Comparison of ENCODE assay signal across 8 mouse cellular contexts in the genomic region with DNA sequence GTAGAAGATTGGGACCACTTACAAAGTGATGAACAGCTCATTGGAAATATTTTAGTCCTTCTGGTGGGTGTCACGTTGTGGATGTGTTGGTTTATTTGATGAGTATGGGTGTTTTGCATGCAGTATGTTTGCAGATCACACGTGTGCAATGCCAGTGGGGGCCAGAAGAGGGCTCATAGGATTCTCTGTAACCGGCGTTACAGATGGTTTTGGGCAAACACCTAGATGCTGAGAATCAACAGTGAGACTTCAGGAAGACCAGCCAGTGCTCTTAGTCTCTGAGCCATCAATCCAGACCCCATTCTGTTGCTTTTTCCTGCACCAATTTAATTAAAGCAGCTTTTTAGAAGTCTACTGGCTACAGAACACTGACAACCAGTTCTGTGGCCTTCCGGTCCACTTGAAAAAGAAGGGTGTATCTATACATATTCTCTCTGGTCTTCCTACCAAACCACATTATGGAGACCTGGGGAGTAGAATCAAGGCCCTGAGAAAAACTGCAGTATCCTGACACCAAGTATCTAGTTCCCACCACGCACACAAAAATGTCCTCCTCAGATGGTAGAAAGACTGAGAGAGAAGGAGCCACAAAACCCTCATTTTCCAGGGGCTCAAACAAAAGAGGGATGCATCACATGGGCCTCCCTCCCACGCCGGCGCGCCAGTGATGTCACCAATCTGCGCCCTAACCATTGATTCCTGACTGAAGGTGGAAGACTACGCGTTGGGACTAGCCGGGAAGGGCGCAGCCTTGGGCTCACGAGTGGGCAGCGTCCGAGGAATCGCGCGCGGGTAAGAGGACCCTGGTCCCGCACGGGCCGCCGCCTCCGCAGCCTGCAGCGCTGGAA. TPM values are rescaled to one million over a fixed set of nuclear protein-coding genes. Genes with fewer than 3 reads are reported as not detected.
DNase-seq lines count a peak whose midpoint lies in the region; ATAC-seq and TF ChIP-seq lines count a peak whose summit lies in the region.

TSS of gene Adar (plus strand) at position 664 of the 848 bp plus-strand sequence.

- TF ChIP-seq EP300 in liver, postnatal 0 days (IDR thresholded peaks at IDR 0.05; ENCODE audit: low read depth), result no peak

- ATAC-seq in forebrain, embryonic 15.5 days (replicated peaks), result peak; percentile 90
- ATAC-seq in liver, postnatal 0 days, result peak; percentile 91
- peak; percentile 93 for ATAC-seq in neural tube, embryonic 14.5 days (ENCODE audit: low read depth)

- peak; percentile 85 for DNase-seq in ES-E14 (ENCODE audit: low read depth, low spot score)
- peak; percentile 83 for DNase-seq in cerebellum, adult 11-12 months
- DNase-seq in heart, postnatal 14 days, result peak; percentile 60 to 82
- DNase-seq in layer of hippocampus, adult 11-12 months (ENCODE audit: low spot score), result peak; percentile 92
- DNase-seq in liver, postnatal 0 days, result peak; percentile 82
- peak; percentile 91 for DNase-seq in testis, postnatal 10 days (ENCODE audit: low spot score)

- WGBS in forebrain, embryonic 15.5 days, result 6% methylated on average over 28 of the region's 28 CpGs
- WGBS in liver, postnatal 0 days (ENCODE audit: insufficient replicate concordance), result 5% methylated on average over 25 of the region's 28 CpGs
- WGBS in neural tube, embryonic 14.5 days, result 5% methylated on average over 28 of the region's 28 CpGs

- H3K36me3 ChIP-seq in ES-E14 (ENCODE audit: control insufficient read depth, insufficient read depth, low read length, poor library complexity, severe bottlenecking), result no peaks in the 10 kb centered on the region
- no peaks in the 10 kb centered on the region for H3K36me3 ChIP-seq in forebrain, embryonic 15.5 days
- H3K36me3 ChIP-seq in liver, postnatal 0 days (replicated peaks; ENCODE audit: insufficient read depth, low read length), result no peaks in the 10 kb centered on the region
- H3K36me3 ChIP-seq in neural tube, embryonic 14.5 days (ENCODE audit: control insufficient read depth, insufficient read depth, low read length), result no peaks in the 10 kb centered on the region

- in situ Hi-C loops in ES-E14 (cut with MboI; ENCODE audit: low sequenced_read_pairs in 2 of 2, unreplicated experiment in 2 of 2), result no loop called here

- H3K4me1 ChIP-seq in ES-E14 (ENCODE audit: control insufficient read depth in 2 of 2, insufficient read depth in 2 of 2, low read length in 2 of 2, poor library complexity in 1 of 2), result peaks cover 0 to 5% of the 10 kb centered on the region in 2 experiments; a peak in 2 of 4 replicates
- H3K4me1 ChIP-seq in forebrain, embryonic 15.5 days, result peaks cover 20% of the 10 kb centered on the region
- peaks cover 12% of the 10 kb centered on the region; the same call in 1 of the 2 replicates for H3K4me1 ChIP-seq in liver, postnatal 0 days (ENCODE audit: insufficient read depth)
- H3K4me1 ChIP-seq in neural tube, embryonic 14.5 days (ENCODE audit: control insufficient read depth, insufficient read depth, low read length), result peaks cover 15% of the 10 kb centered on the region; the same call in 1 of the 2 replicates

- H3K27ac ChIP-seq in ES-E14 (ENCODE audit: insufficient read depth, low read depth, low read length, poor library complexity, severe bottlenecking), result no peak within 1 kb of the TSS
- H3K27ac ChIP-seq in forebrain, embryonic 15.5 days (replicated peaks), result peak within 1 kb of the TSS; percentile 88
- H3K27ac ChIP-seq in liver, postnatal 0 days (ENCODE audit: low read depth), result no peak within 1 kb of the TSS
- peak within 1 kb of the TSS; percentile 95 for H3K27ac ChIP-seq in neural tube, embryonic 14.5 days (ENCODE audit: low read depth, low read length)

- peak within 1 kb of the TSS; percentile 66 for H3K4me2 ChIP-seq in forebrain, embryonic 15.5 days (replicated peaks)
- H3K4me2 ChIP-seq in liver, postnatal 0 days (ENCODE audit: low read depth, low read length), result peak within 1 kb of the TSS; percentile 98
- peak within 1 kb of the TSS; percentile 81 for H3K4me2 ChIP-seq in neural tube, embryonic 14.5 days (ENCODE audit: low read depth, low read length)

- peak within 1 kb of the TSS; percentile 83 to 85 for H3K4me3 ChIP-seq in ES-E14 (ENCODE audit: insufficient read depth in 1 of 2, low read depth in 1 of 2, low read length in 2 of 2, poor library complexity in 1 of 2, severe bottlenecking in 1 of 2)
- H3K4me3 ChIP-seq in forebrain, embryonic 15.5 days, result peak within 1 kb of the TSS; percentile 63
- peak within 1 kb of the TSS; percentile 66 for H3K4me3 ChIP-seq in liver, postnatal 0 days (ENCODE audit: low read depth, low read length)
- H3K4me3 ChIP-seq in neural tube, embryonic 14.5 days (ENCODE audit: low read depth, low read length), result peak within 1 kb of the TSS; percentile 92

- intact Hi-C loops in heart, postnatal 14 days (cut with DNase I), result loop anchor here (2.0 kb wide), 1 partner anchor 58 kb away; the partner anchor contains the start of gene Ube2q1

- no peaks in the 10 kb centered on the region for H3K27me3 ChIP-seq in forebrain, embryonic 15.5 days
- H3K27me3 ChIP-seq in liver, postnatal 0 days (ENCODE audit: insufficient read depth, low read length), result no peaks in the 10 kb centered on the region
- peaks cover 4% of the 10 kb centered on the region; the same call in 1 of the 2 replicates for H3K27me3 ChIP-seq in neural tube, embryonic 14.5 days (ENCODE audit: control insufficient read depth, insufficient read depth, low read length)

- H3K9ac ChIP-seq in ES-E14 (ENCODE audit: insufficient read depth, low read depth, low read length, poor library complexity, severe bottlenecking), result peak within 1 kb of the TSS; percentile 88
- peak within 1 kb of the TSS; percentile 72 for H3K9ac ChIP-seq in forebrain, embryonic 15.5 days (replicated peaks)
- peak within 1 kb of the TSS; percentile 61 for H3K9ac ChIP-seq in liver, postnatal 0 days (replicated peaks)
- H3K9ac ChIP-seq in neural tube, embryonic 14.5 days (replicated peaks; ENCODE audit: low read depth, low read length), result peak within 1 kb of the TSS; percentile 96

- H3K9me3 ChIP-seq in ES-E14 (ENCODE audit: control insufficient read depth, insufficient read depth, low read depth, low read length), result no peaks in the 10 kb centered on the region
- no peaks in the 10 kb centered on the region for H3K9me3 ChIP-seq in forebrain, embryonic 15.5 days
- H3K9me3 ChIP-seq in liver, postnatal 0 days (ENCODE audit: low read length), result no peaks in the 10 kb centered on the region
- H3K9me3 ChIP-seq in neural tube, embryonic 14.5 days (ENCODE audit: control insufficient read depth, low read length), result no peaks in the 10 kb centered on the region

- TF ChIP-seq CTCF in liver, postnatal 0 days (IDR thresholded peaks at IDR 0.05; ENCODE audit: low read depth), result peak; percentile 73

TF ChIP-seq in ES-E14, 5 proteins besides CTCF, POLR2A, EP300 and RAD21:
- TF ChIP-seq HCFC1 (IDR thresholded peaks at IDR 0.05; ENCODE audit: borderline replicate concordance, insufficient read depth, low read length) (peak; percentile 34; the same call in 1 of the 2 replicates), ZC3H11A (IDR thresholded peaks at IDR 0.05; ENCODE audit: borderline replicate concordance, low read depth, low read length) (no peak), ZNF384 (IDR thresholded peaks at IDR 0.05; ENCODE audit: low read depth, low read length) (no peak), CHD2 (IDR thresholded peaks at IDR 0.05; ENCODE audit: low read depth, low read length) (no peak), MAFK (IDR thresholded peaks at IDR 0.05; ENCODE audit: insufficient read depth, low read depth, low read length) (no peak)

RNA-seq across cellular contexts. Expression of gene Adar, which starts in this region (rescaled TPM):
- 35.2 and 42.7 TPM in 2 replicates for total RNA-seq in ES-E14 (2012; rRNA removed)
- 25.0 and 25.6 TPM in 2 replicates for polyA plus RNA-seq in forebrain, embryonic 15.5 days (2015; fragmentation: Nextera tagmentation; extraction: Ambion mirVana)
- 10 to 100 TPM; 12.5 to 13.5 TPM for total RNA-seq in heart, postnatal 14 days (2021)
- 5.2 and 5.3 TPM in 2 replicates for polyA plus RNA-seq in liver, postnatal 0 days (2015; fragmentation: Nextera tagmentation; extraction: Ambion mirVana)
- polyA plus RNA-seq in neural tube, embryonic 14.5 days (2014; fragmentation: Nextera tagmentation; extraction: Ambion mirVana), result 32.0 and 32.7 TPM in 2 replicates

Comparison
In these comparisons a context has a peak if more than half of its experiments do, and no peak if none do; other contexts are left out.
1. H3K27ac ChIP-seq: peak in forebrain, embryonic 15.5 days (single experiment) and neural tube, embryonic 14.5 days (single experiment); none in ES-E14 (single experiment) and liver, postnatal 0 days (single experiment).
2. Peak in every context shown above with its lines, with median percentiles within 50 percentile points of each other: DNase-seq, H3K4me3 ChIP-seq, H3K9ac ChIP-seq, ATAC-seq and H3K4me2 ChIP-seq.